Mouse (Mus musculus) small intestine, adult 2 months (tissue): ENCODE data around the gene Atp2a3.

Source experiments
- CTCF ChIP-seq: fragments of 200-500 bp; IDR thresholded peaks from 2 replicates; pipeline ENCODE4 v1.5.1; 2012; ENCODE audit warnings: low read depth, mild to moderate bottlenecking, control low read depth, inconsistent platforms, low read length, moderate library complexity, mixed read lengths; ENCODE audit not compliant: insufficient replicate concordance, insufficient read length; ENCODE audit errors: extremely low read depth
- POLR2A ChIP-seq: fragments of 200-500 bp; IDR thresholded peaks from 2 replicates; pipeline ENCODE4 v1.6.1; 2012; ENCODE audit warnings: low read depth, mild to moderate bottlenecking, control low read depth, inconsistent platforms, low read length, moderate library complexity

DNA sequence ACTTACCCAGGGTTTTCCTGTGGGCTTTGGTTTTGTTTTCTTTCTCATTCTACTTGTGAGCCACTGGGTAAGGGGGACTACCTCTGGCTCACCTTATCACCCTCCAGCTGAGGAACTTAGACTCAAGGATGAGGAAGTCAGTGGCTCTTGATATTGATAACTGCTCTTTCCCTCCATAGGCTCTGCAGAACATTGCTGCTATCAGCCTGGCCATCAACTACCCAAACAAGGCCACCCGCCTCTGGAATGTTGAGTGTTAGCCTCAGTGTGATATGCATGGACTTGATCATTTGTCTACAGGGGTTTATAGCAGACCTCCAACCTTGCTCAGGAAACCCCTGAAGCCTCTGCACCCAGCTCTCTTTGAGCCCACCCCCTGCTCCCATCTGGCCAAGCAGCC is 36.5 kb upstream of the Atp2a3 start:
- no peak for TF ChIP-seq POLR2A
- no peak for TF ChIP-seq CTCF
